Mouse (Mus musculus) CH12.LX (cell line): Measurements from ENCODE around the gene Bard1.

ENCODE experiments used
- CHD2 ChIP-seq: IDR thresholded peaks from 2 replicates; pipeline ENCODE4 v1.6.1; 2011; ENCODE audit warnings: low read length, improper control_type of control experiment
- EP300 ChIP-seq: IDR thresholded peaks from 2 replicates; pipeline ENCODE4 v1.6.1; 2011; ENCODE audit warnings: low read length, improper control_type of control experiment
- MAX ChIP-seq: IDR thresholded peaks from 2 replicates; pipeline ENCODE4 v1.6.1; 2011; ENCODE audit warnings: low read length, improper control_type of control experiment
- MYC ChIP-seq: IDR thresholded peaks from 2 replicates; pipeline ENCODE4 v1.6.1; 2011; ENCODE audit warnings: low read depth, mild to moderate bottlenecking, improper control_type of control experiment, low read length
- POLR2A ChIP-seq: IDR thresholded peaks from 2 replicates; pipeline ENCODE4 v1.6.1; 2011; ENCODE audit warnings: low read depth, mild to moderate bottlenecking, improper control_type of control experiment, low read length

DNA sequence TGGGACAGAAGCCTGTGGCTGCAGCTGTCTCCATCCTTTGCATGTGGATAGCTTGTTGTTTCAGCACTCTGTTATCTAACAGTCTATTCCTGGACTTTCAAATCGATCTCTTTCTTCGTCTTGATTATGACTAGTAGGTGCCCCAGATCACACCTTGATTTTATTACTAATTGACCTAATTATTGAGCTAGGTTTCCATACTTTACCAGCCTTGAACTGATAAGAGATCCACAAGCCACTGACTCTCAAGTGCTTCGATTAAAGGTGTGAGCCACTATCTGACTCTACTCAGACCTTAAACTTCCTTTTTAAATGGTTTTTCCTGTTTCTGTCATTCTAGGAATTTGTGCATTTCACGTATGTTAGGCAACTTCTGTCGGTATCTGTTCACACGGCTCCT is 96.9 kb downstream of the Bard1 start:
- no peak for TF ChIP-seq MYC
- no peak for TF ChIP-seq EP300
- TF ChIP-seq MAX = no peak
- no peak for TF ChIP-seq CHD2
- no peak for TF ChIP-seq POLR2A
